Mouse (Mus musculus): ENCODE measurements around the gene Gm4312. TPM values are rescaled to one million over a fixed set of nuclear protein-coding genes. Genes with fewer than 3 reads are reported as not detected.
"Not testable (repeated sequence)": the region's sequence is repeated elsewhere in the genome, so short reads cannot be mapped to it uniquely, and the experiment has no call there.

Gene Gm4312
- not detected in 2 replicates for polyA plus RNA-seq (2015; fragmentation: Nextera tagmentation; extraction: Ambion mirVana)

GRCm38 (mm10) chr10:100382460-100382859 is at the start of gene Gm4312:
Gene Gm4312, minus strand, starts transcription at chr10:100382560.
- not testable (repeated sequence) for H3K9ac ChIP-seq; H3K4me1 ChIP-seq; ATAC-seq (ENCODE audit: insufficient number of reproducible peaks, low FRiP score, low TSS enrichment, low read depth); H3K9me3 ChIP-seq (replicated peaks); H3K4me2 ChIP-seq (replicated peaks); H3K27me3 ChIP-seq; H3K27ac ChIP-seq (replicated peaks); H3K4me3 ChIP-seq (replicated peaks); H3K36me3 ChIP-seq
- no CpG with 5 or more reads among the region's 2 CpGs for WGBS

GRCm38 (mm10) chr10:100427592-100427991 is 45.2 kb upstream of the Gm4312 start:
- H3K4me3 ChIP-seq (replicated peaks): no peak overlapping the region
- no peaks in the 10 kb centered on the region for H3K27me3 ChIP-seq
- no peak overlapping the region for H3K27ac ChIP-seq (replicated peaks)
- no peak overlapping the region for H3K4me2 ChIP-seq (replicated peaks)
- H3K9ac ChIP-seq: no peak overlapping the region
- no peak for ATAC-seq (ENCODE audit: insufficient number of reproducible peaks, low FRiP score, low TSS enrichment, low read depth)
- no peaks in the 10 kb centered on the region for H3K4me1 ChIP-seq
- 64% methylated on average over 2 of the region's 2 CpGs for WGBS
- H3K36me3 ChIP-seq: no peaks in the 10 kb centered on the region
- no peaks in the 10 kb centered on the region for H3K9me3 ChIP-seq (replicated peaks)

GRCm38 (mm10) chr10:100415566-100415965 is 33.2 kb upstream of the Gm4312 start:
- H3K4me3 ChIP-seq (replicated peaks): no peak overlapping the region
- no peak overlapping the region for H3K9ac ChIP-seq
- no peak overlapping the region for H3K4me2 ChIP-seq (replicated peaks)
- WGBS: 81% methylated on average over 7 of the region's 7 CpGs
- no peak for ATAC-seq (ENCODE audit: insufficient number of reproducible peaks, low FRiP score, low TSS enrichment, low read depth)
- H3K36me3 ChIP-seq: no peaks in the 10 kb centered on the region
- no peaks in the 10 kb centered on the region for H3K27me3 ChIP-seq
- no peak overlapping the region for H3K27ac ChIP-seq (replicated peaks)
- H3K9me3 ChIP-seq (replicated peaks): no peaks in the 10 kb centered on the region
- H3K4me1 ChIP-seq: no peaks in the 10 kb centered on the region

GRCm38 (mm10) chr10:100402301-100402700 is 19.9 kb upstream of the Gm4312 start:
- not testable (repeated sequence) for H3K36me3 ChIP-seq; H3K4me2 ChIP-seq (replicated peaks); H3K9ac ChIP-seq; H3K4me1 ChIP-seq; H3K9me3 ChIP-seq (replicated peaks); H3K27ac ChIP-seq (replicated peaks); ATAC-seq (ENCODE audit: insufficient number of reproducible peaks, low FRiP score, low TSS enrichment, low read depth); H3K27me3 ChIP-seq; H3K4me3 ChIP-seq (replicated peaks)
- WGBS: 80% methylated on average over 6 of the region's 6 CpGs

- H3K9ac ChIP-seq; H3K4me2 ChIP-seq (replicated peaks); H3K27me3 ChIP-seq; H3K27ac ChIP-seq (replicated peaks); H3K9me3 ChIP-seq (replicated peaks); H3K4me3 ChIP-seq (replicated peaks); H3K4me1 ChIP-seq; ATAC-seq (ENCODE audit: insufficient number of reproducible peaks, low FRiP score, low TSS enrichment, low read depth); H3K36me3 ChIP-seq: not testable (repeated sequence)
- no CpG with 5 or more reads among the region's 3 CpGs for WGBS
Observed at GRCm38 (mm10) chr10:100361038-100361437, 21.3 kb downstream of the Gm4312 start, which contains the start of gene Gm4307. Gene Gm4307, plus strand, starts transcription at chr10:100361338.

GRCm38 (mm10) chr10:100356841-100357240 is 25.5 kb downstream of the Gm4312 start:
- not testable (repeated sequence) for ATAC-seq (ENCODE audit: insufficient number of reproducible peaks, low FRiP score, low TSS enrichment, low read depth); H3K27ac ChIP-seq (replicated peaks); H3K4me1 ChIP-seq; H3K4me3 ChIP-seq (replicated peaks); H3K9ac ChIP-seq; H3K27me3 ChIP-seq; H3K9me3 ChIP-seq (replicated peaks); H3K36me3 ChIP-seq; H3K4me2 ChIP-seq (replicated peaks)
- WGBS: 68% methylated on average over 2 of the region's 2 CpGs

GRCm38 (mm10) chr10:100350793-100351192 is 31.6 kb downstream of the Gm4312 start, which contains the start of gene Gm4305:
Gene Gm4305, plus strand, starts transcription at chr10:100351093.
- H3K4me1 ChIP-seq; H3K27ac ChIP-seq (replicated peaks); H3K9ac ChIP-seq; H3K27me3 ChIP-seq; ATAC-seq (ENCODE audit: insufficient number of reproducible peaks, low FRiP score, low TSS enrichment, low read depth); H3K36me3 ChIP-seq; H3K9me3 ChIP-seq (replicated peaks); H3K4me2 ChIP-seq (replicated peaks); H3K4me3 ChIP-seq (replicated peaks): not testable (repeated sequence)
- no CpG with 5 or more reads among the region's 3 CpGs for WGBS

- not testable (repeated sequence) for ATAC-seq (ENCODE audit: insufficient number of reproducible peaks, low FRiP score, low TSS enrichment, low read depth); H3K9ac ChIP-seq; H3K4me3 ChIP-seq (replicated peaks); H3K27ac ChIP-seq (replicated peaks); H3K4me2 ChIP-seq (replicated peaks); H3K36me3 ChIP-seq; H3K4me1 ChIP-seq; H3K9me3 ChIP-seq (replicated peaks); H3K27me3 ChIP-seq
- WGBS: no CpG with 5 or more reads among the region's 3 CpGs
Observed at GRCm38 (mm10) chr10:100345672-100346071, 36.7 kb downstream of the Gm4312 start, which contains the start of gene Gm4303. Gene Gm4303, plus strand, starts transcription at chr10:100345972.

GRCm38 (mm10) chr10:100340536-100340935 is 41.8 kb downstream of the Gm4312 start, which contains the start of gene Gm4302:
Gene Gm4302, plus strand, starts transcription at chr10:100340836.
- WGBS: no CpG with 5 or more reads among the region's 3 CpGs
- H3K27me3 ChIP-seq; H3K4me3 ChIP-seq (replicated peaks); H3K9ac ChIP-seq; H3K4me2 ChIP-seq (replicated peaks); H3K9me3 ChIP-seq (replicated peaks); H3K27ac ChIP-seq (replicated peaks); H3K4me1 ChIP-seq; ATAC-seq (ENCODE audit: insufficient number of reproducible peaks, low FRiP score, low TSS enrichment, low read depth); H3K36me3 ChIP-seq: not testable (repeated sequence)

- not testable (repeated sequence) for H3K4me3 ChIP-seq (replicated peaks); ATAC-seq (ENCODE audit: insufficient number of reproducible peaks, low FRiP score, low TSS enrichment, low read depth); H3K9me3 ChIP-seq (replicated peaks); H3K36me3 ChIP-seq; H3K27ac ChIP-seq (replicated peaks); H3K9ac ChIP-seq; H3K27me3 ChIP-seq; H3K4me1 ChIP-seq; H3K4me2 ChIP-seq (replicated peaks)
- WGBS: no CpG with 5 or more reads among the region's 2 CpGs
Observed at GRCm38 (mm10) chr10:100335376-100335775, 47.0 kb downstream of the Gm4312 start, which contains the start of gene Gm4301. Gene Gm4301, plus strand, starts transcription at chr10:100335676.
